Mouse (Mus musculus) kidney, adult 2 months (tissue): Measurements from ENCODE around the gene Smim4. TPM values are rescaled to one million over a fixed set of nuclear protein-coding genes. Genes with fewer than 3 reads are reported as not detected.

Experiments
- DNase-seq: peaks from one replicate; pipeline ENCODE4 v3.0.0; 2021
- H3K27ac ChIP-seq: fragments of 200-500 bp; 2 replicates; pipeline ENCODE4 v1.5.1; 2012; ENCODE audit warnings: low read depth, low read length, control low read depth, inconsistent platforms; ENCODE audit not compliant: insufficient read depth
- H3K27me3 ChIP-seq: fragments of 200-500 bp; replicated peaks from 2 replicates; pipeline ENCODE4 v1.6.1; 2012; ENCODE audit warnings: mild to moderate bottlenecking, moderate library complexity, low read length, inconsistent platforms; ENCODE audit not compliant: control insufficient read depth, insufficient read depth
- H3K36me3 ChIP-seq: fragments of 200-500 bp; 2 replicates; pipeline ENCODE4 v1.6.1; 2012; ENCODE audit warnings: mild to moderate bottlenecking, moderate library complexity, low read length, inconsistent platforms; ENCODE audit not compliant: control insufficient read depth, insufficient read depth
- H3K4me1 ChIP-seq: fragments of 200-500 bp; 2 replicates; pipeline ENCODE4 v1.6.1; 2011; ENCODE audit warnings: low read length; ENCODE audit not compliant: control insufficient read depth, insufficient read depth
- H3K4me3 ChIP-seq: fragments of 200-500 bp; 2 replicates; pipeline ENCODE4 v1.5.1; 2011; ENCODE audit warnings: mild to moderate bottlenecking, low read depth, low read length, control low read depth; ENCODE audit not compliant: insufficient read depth
- CTCF ChIP-seq: fragments of 200-500 bp; conservative IDR thresholded peaks from 2 replicates; pipeline ENCODE4 v1.5.1; 2011; ENCODE audit warnings: low read depth, mild to moderate bottlenecking, control low read depth, low read length, moderate library complexity, mixed read lengths; ENCODE audit not compliant: insufficient read depth, insufficient read length
- POLR2A ChIP-seq: fragments of 200-500 bp; IDR thresholded peaks from one replicate; pipeline ENCODE4 v1.6.1; 2011; ENCODE audit warnings: low read depth, low read length, control low read depth
- WGBS: fragments of 180-500 bp; shearing (Covaris S2); methylation state at CpG from one replicate; pipeline ENCODE4 v1.1.7; 2018; 5-methylcytosine and 5-hydroxymethylcytosine counted together
- polyA plus RNA-seq: library from polyadenylated mRNA; depleted of rRNA; stranded (reverse); fragments of >200 nt; gene quantifications from 2 replicates; pipeline ENCODE4 v1.2.3, GENCODE M21; 2012

The Smim4 gene
- polyA plus RNA-seq, 1 experiment = 158 TPM

DNA sequence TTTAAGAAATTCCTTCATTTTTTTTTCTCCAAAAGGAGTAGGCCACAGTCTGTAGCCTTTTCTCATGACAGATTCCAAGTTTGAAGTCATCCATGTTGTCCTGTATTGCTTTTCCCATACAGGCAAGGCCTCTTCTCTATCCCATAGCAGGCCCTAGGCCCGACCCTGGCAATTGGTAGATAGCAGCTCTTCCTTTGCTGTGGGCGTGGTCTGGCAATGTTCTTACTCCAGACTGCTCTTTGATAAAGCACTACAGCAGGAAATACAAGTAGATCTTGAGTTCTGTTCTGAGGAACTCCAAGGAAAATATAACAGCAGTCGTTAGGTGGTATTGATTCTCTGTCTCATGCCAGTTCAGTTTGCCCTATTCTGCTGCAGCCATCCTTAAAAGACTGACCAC lies 18.1 kb downstream of the Smim4 start:
- Histone ChIP-seq H3K36me3 (peaks cover 17% of the 10 kb centered on the region), H3K27me3 (no peaks in the 10 kb centered on the region), H3K4me1 (peaks cover 15% of the 10 kb centered on the region; the same call in 1 of the 2 replicates), H3K4me3 (no peak overlapping the region), H3K27ac (no peak overlapping the region)
- DNase-seq = no peak
- TF ChIP-seq CTCF (no peak), POLR2A (no peak)
- 75% methylated on average over 3 of the region's 3 CpGs for WGBS

DNA sequence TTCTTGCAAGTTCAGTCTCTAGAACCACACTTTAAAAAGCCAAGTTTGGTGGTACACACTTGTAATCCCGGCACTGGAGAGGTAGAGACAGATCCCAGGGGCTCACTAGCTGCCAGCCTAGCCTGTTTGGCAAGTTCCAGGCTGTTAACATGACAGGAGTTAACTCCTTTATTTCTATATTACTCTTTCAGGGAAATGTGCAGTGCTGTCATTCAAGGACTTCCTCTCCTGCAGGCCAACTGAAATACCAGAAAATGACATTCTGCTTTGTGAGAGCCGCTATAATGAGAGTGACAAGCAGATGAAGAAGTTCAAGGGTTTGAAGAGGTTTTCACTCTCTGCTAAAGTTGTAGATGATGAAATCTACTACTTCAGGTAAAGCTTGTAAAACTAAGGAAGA lies 23.6 kb downstream of the Smim4 start:
- 80% methylated on average over 2 of the region's 2 CpGs for WGBS
- Histone ChIP-seq H3K27ac (no peak overlapping the region), H3K27me3 (no peaks in the 10 kb centered on the region), H3K36me3 (peaks cover 12% of the 10 kb centered on the region), H3K4me3 (no peak overlapping the region), H3K4me1 (no peaks in the 10 kb centered on the region)
- TF ChIP-seq POLR2A = no peak
- TF ChIP-seq CTCF = no peak
- DNase-seq = no peak

GRCm38 (mm10) chr14:31089918-31090317 lies 38.8 kb downstream of the Smim4 start:
- peaks cover 5% of the 10 kb centered on the region for H3K36me3 ChIP-seq
- 76% methylated on average over 1 of the region's 1 CpGs for WGBS
- no peak overlapping the region for H3K27ac ChIP-seq

DNA sequence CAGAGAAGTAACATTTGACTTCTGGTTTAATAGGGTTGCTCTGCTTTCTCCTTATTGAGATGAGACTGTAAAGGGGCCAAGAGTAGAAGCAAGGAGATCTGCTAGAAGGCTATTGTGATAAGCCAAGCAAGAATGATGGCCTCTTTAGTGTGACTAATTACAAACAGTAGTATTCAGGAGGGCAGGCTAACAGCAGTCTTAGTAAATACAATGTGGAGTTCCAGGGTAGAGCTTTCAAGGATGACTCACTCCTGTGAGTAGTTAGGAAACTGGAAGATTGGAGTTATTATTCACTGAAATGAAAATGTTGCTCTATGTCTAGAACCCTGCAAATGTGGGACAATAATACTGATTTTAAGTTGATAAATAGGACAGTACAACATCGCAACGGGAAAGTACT lies 40.2 kb downstream of the Smim4 start:
- peaks cover 7% of the 10 kb centered on the region for H3K36me3 ChIP-seq
- no peak overlapping the region for H3K4me3 ChIP-seq
- H3K27ac ChIP-seq = no peak overlapping the region
- DNase-seq = no peak
- TF ChIP-seq CTCF (no peak), POLR2A (no peak)
- H3K4me1 ChIP-seq = no peaks in the 10 kb centered on the region
- no peaks in the 10 kb centered on the region for H3K27me3 ChIP-seq
- 97% methylated on average over 2 of the region's 2 CpGs for WGBS

More at GRCm38 (mm10) chr14:31089918-31090317, 38.8 kb downstream of the Smim4 start:
- TF ChIP-seq POLR2A = no peak
- TF ChIP-seq CTCF = no peak
- DNase-seq = no peak
- no peaks in the 10 kb centered on the region for H3K4me1 ChIP-seq
- H3K27me3 ChIP-seq = no peaks in the 10 kb centered on the region
- H3K4me3 ChIP-seq = no peak overlapping the region

- TF ChIP-seq CTCF (peak; percentile 67), POLR2A (no peak)
- Histone ChIP-seq H3K27ac (no peak overlapping the region), H3K27me3 (no peaks in the 10 kb centered on the region), H3K4me3 (no peak overlapping the region), H3K4me1 (no peaks in the 10 kb centered on the region), H3K36me3 (peaks cover 9% of the 10 kb centered on the region)
- WGBS = 77% methylated on average over 6 of the region's 6 CpGs
- DNase-seq = peak; percentile 59
Observed at GRCm38 (mm10) chr14:31087433-31087832, 41.3 kb downstream of the Smim4 start.

DNA sequence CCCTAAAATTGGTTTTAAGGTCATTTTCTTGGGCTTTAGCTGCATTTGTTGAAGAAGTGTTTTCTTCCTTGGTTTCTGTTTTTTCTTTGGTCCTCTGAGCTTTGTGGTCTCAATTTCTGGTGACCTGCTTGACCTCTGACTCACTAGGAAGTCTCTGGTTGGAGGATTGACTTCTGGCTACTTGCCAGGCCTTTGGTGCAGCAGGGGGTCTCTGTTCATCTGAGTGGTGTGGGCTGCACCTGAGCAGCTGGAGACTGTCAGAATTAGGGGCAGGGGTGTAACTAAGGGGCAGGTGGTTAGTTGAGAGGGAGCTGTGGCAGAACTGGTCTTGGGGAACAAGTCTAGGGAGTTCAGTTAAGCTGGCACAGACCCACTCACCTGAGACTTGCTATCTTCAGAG lies 47.6 kb downstream of the Smim4 start:
- H3K4me3 ChIP-seq = no peak overlapping the region
- TF ChIP-seq POLR2A (no peak), CTCF (no peak)
- DNase-seq = no peak
- no peak overlapping the region for H3K27ac ChIP-seq
- H3K4me1 ChIP-seq = no peaks in the 10 kb centered on the region; the same call in 1 of the 2 replicates
- peaks cover 9% of the 10 kb centered on the region for H3K36me3 ChIP-seq
- no peaks in the 10 kb centered on the region for H3K27me3 ChIP-seq

- peak; percentile 86 for DNase-seq
- Histone ChIP-seq H3K27ac (no peak overlapping the region), H3K36me3 (peaks cover 8% of the 10 kb centered on the region), H3K4me1 (no peaks in the 10 kb centered on the region; the same call in 1 of the 2 replicates), H3K4me3 (no peak overlapping the region), H3K27me3 (no peaks in the 10 kb centered on the region)
- WGBS = 64% methylated on average over 3 of the region's 3 CpGs
- TF ChIP-seq CTCF (no peak), POLR2A (no peak)
Observed at GRCm38 (mm10) chr14:31079313-31080028, 49.3 kb downstream of the Smim4 start.
